24 mouse cellular contexts compared by ENCODE assay signal in genomic region chr4:83186448-83186847, GRCm38 (mm10).
"Had no signal": no experiment of that assay in that cellular context is flagged by ENCODE, and none has a peak within 500 bp of the region (broad histone marks: within the 10 kb centered on the region; RNA-seq: fewer than 3 reads in every experiment).

No protein-coding gene starts in this region.

- H3K36me3 ChIP-seq: heart, embryonic 12.5 days; hindbrain, embryonic 13.5 days; hindbrain, embryonic 15.5 days; intestine, embryonic 15.5 days; limb, embryonic 13.5 days; limb, embryonic 15.5 days; liver, embryonic 12.5 days had no signal

- H3K4me3 ChIP-seq: gastrocnemius, adult 2 months; heart, adult 2 months; heart, embryonic 12.5 days; hindbrain, embryonic 13.5 days; hindbrain, embryonic 15.5 days; intestine, embryonic 15.5 days; limb, embryonic 13.5 days; limb, embryonic 15.5 days; liver, embryonic 12.5 days had no signal

- ATAC-seq: inflammation-experienced regulatory T-cells, adult 6 months; intestine, embryonic 15.5 days; intestine, postnatal 0 days; liver, embryonic 12.5 days had no signal

- H3K9me3 ChIP-seq: heart, embryonic 12.5 days; hindbrain, embryonic 13.5 days; hindbrain, embryonic 15.5 days; intestine, embryonic 15.5 days; limb, embryonic 13.5 days; limb, embryonic 15.5 days; liver, embryonic 12.5 days had no signal

- DNase-seq: gastrocnemius, adult 2 months; gastrocnemius, postnatal 10 days; gastrocnemius, postnatal 25 days; heart, adult 2 months; heart, postnatal 14 days; heart, postnatal 4 days; kidney, adult 18-20 months; kidney, adult 8-10 months; kidney, postnatal 10 days; kidney, postnatal 25 days; kidney, postnatal 4 days; layer of hippocampus, adult 9-11 months; layer of hippocampus, postnatal 36 days; left cerebral cortex, postnatal 4 days had no signal

- H3K9ac ChIP-seq: heart, embryonic 12.5 days; hindbrain, embryonic 13.5 days; hindbrain, embryonic 15.5 days; intestine, embryonic 15.5 days; limb, embryonic 13.5 days; limb, embryonic 15.5 days; liver, embryonic 12.5 days; liver, embryonic 14.5 days had no signal

- H3K4me2 ChIP-seq: heart, embryonic 12.5 days; hindbrain, embryonic 13.5 days; hindbrain, embryonic 15.5 days; intestine, embryonic 15.5 days; limb, embryonic 13.5 days; limb, embryonic 15.5 days; liver, embryonic 12.5 days had no signal

- H3K27me3 ChIP-seq: heart, embryonic 12.5 days; hindbrain, embryonic 13.5 days; hindbrain, embryonic 15.5 days; intestine, embryonic 15.5 days; limb, embryonic 13.5 days; limb, embryonic 15.5 days; liver, embryonic 12.5 days had no signal

- H3K4me1 ChIP-seq: intestine, embryonic 15.5 days; liver, embryonic 12.5 days had no signal

- H3K27ac ChIP-seq: gastrocnemius, adult 2 months; heart, adult 2 months; hindbrain, embryonic 13.5 days; hindbrain, embryonic 15.5 days; intestine, embryonic 15.5 days; limb, embryonic 13.5 days; limb, embryonic 15.5 days; liver, embryonic 12.5 days; liver, embryonic 14.5 days had no signal
